Mouse (Mus musculus): ENCODE results near the gene Csde1. TPM values are rescaled to one million over a fixed set of nuclear protein-coding genes. Genes with fewer than 3 reads are reported as not detected.

Csde1 gene
- 171 and 230 TPM in 2 replicates for polyA plus RNA-seq (2015; fragmentation: Nextera tagmentation; extraction: Ambion mirVana)

GRCm38 (mm10) chr3:103020249-103020942 lies at the start of gene Csde1:
Gene Csde1 (plus strand): TSS chr3:103020426.

GRCm38 (mm10) chr3:102995605-102996321 lies 24.5 kb upstream of the Csde1 start, which contains the start of gene Sike1:
Gene Sike1 (plus strand): TSS chr3:102995708.

GRCm38 (mm10) chr3:103058207-103059157 lies 38.3 kb downstream of the Csde1 start, which contains the start of gene Nras:
Gene Nras (plus strand): TSS chr3:103058285.

GRCm38 (mm10) chr3:103073771-103074170 lies 53.5 kb downstream of the Csde1 start, which contains the start of gene Ampd1:
Gene Ampd1 (plus strand): TSS chr3:103074014.

GRCm38 (mm10) chr3:103102454-103103390 lies 82.5 kb downstream of the Csde1 start, which contains the start of gene Dennd2c:
Gene Dennd2c (plus strand): TSS chr3:103102604.

Other genes starting within 250 kb of the Csde1 start
- gene Tshb, start 237.7 kb upstream of the Csde1 start, polyA plus RNA-seq (2015; fragmentation: Nextera tagmentation; extraction: Ambion mirVana), result 0.04 and 0.05 TPM in 2 replicates
- gene Sycp1, start 84.3 kb upstream of the Csde1 start, polyA plus RNA-seq (2015; fragmentation: Nextera tagmentation; extraction: Ambion mirVana), result 0.47 TPM in 1 of 2 replicates, not detected in the other
- 0.08 and 0.11 TPM in 2 replicates for gene Nr1h5, start 56.3 kb upstream of the Csde1 start, polyA plus RNA-seq (2015; fragmentation: Nextera tagmentation; extraction: Ambion mirVana)
- gene Sike1, start 24.7 kb upstream of the Csde1 start, polyA plus RNA-seq (2015; fragmentation: Nextera tagmentation; extraction: Ambion mirVana), result 62.6 and 63.9 TPM in 2 replicates
- gene Nras, start 37.9 kb downstream of the Csde1 start, polyA plus RNA-seq (2015; fragmentation: Nextera tagmentation; extraction: Ambion mirVana), result 41.6 and 44.2 TPM in 2 replicates
- 0.35 TPM in 1 of 2 replicates, not detected in the other for gene Ampd1, start 53.6 kb downstream of the Csde1 start, polyA plus RNA-seq (2015; fragmentation: Nextera tagmentation; extraction: Ambion mirVana)
- gene Dennd2c, start 82.2 kb downstream of the Csde1 start, polyA plus RNA-seq (2015; fragmentation: Nextera tagmentation; extraction: Ambion mirVana), result 1.8 and 1.9 TPM in 2 replicates
- 110 and 130 TPM in 2 replicates for gene Bcas2, start 151.2 kb downstream of the Csde1 start, polyA plus RNA-seq (2015; fragmentation: Nextera tagmentation; extraction: Ambion mirVana)